Mouse (Mus musculus) right cerebral cortex, postnatal 36 days (tissue): ENCODE measurements around the gene Mb.

Source experiments
- DNase-seq, 2 experiments: peaks; one replicate each; pipeline ENCODE4 v3.0.0; 2022; ENCODE audit warnings: low spot score in 2 of 2, mixed read lengths in 1 of 2

Gene Mb

DNA sequence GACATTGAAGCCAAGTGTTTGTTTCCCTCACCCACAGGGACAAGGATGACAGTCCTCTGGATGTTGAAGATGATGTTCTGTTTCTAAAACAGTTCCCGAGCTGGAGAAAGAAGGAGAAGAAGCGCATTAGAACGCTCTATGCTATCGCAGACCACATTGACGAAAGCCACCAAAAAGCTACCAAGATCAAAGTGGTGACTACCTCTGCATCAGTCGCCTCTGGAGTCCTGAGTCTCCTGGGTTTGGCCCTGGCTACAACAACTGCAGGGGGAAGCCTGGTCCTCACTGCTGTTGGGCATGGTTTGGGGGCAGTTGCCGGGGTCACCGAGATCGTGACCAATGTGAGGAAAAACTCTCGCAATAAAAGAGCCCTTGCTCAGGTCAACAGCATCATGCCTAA, at the start of gene Mb:
Gene Mb, minus strand, starts transcription at position 101 of the 400 bp plus-strand sequence.
- DNase-seq = no peak

GRCm38 (mm10) chr15:77099756-77100155, 49.3 kb upstream of the Mb start:
- DNase-seq = no peak

- no peak for DNase-seq
Observed at GRCm38 (mm10) chr15:77097358-77097757, 46.9 kb upstream of the Mb start.

DNA sequence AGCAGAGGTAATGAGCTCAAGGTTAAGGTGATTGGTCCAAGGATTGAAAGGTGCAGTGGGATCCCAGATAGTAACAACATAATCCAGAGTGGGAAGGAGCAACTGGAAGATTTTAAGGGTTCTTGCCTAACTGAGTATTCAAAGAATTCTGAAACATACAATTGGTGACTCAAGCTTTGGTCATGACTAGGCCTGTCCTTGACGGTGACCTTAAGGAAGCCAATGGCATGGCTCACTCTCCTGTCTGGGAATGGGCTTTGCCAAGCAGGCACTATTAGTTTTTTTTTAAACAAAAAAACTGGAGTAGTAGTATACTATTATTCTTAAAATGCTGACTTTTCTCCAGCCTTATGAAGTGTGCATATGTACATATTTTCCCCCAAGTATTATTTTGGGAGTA, 44.7 kb upstream of the Mb start:
- no peak for DNase-seq

GRCm38 (mm10) chr15:77094431-77094830, 44.0 kb upstream of the Mb start:
- no peak for DNase-seq

DNA sequence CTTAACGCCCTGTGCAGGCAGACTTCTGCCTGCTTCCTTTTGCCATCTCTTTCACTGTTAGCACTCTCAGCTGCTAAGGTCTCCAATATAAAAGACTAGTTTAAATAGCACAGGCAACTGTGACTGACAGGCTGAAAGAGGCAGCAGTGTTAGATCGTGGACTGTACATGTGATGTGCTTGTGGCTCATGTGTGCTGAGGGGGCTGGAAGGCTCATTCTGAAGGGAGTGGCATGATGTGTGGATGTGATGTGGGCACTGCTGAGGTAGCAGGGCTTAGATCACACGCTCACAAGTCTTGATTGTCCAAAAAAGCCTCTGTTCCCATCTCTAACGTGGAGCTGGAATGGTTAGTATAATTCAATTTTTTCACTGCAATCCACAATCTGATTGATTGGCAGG, 40.9 kb upstream of the Mb start:
- peak in 1 of 2 experiments; percentile 65 for DNase-seq

DNA sequence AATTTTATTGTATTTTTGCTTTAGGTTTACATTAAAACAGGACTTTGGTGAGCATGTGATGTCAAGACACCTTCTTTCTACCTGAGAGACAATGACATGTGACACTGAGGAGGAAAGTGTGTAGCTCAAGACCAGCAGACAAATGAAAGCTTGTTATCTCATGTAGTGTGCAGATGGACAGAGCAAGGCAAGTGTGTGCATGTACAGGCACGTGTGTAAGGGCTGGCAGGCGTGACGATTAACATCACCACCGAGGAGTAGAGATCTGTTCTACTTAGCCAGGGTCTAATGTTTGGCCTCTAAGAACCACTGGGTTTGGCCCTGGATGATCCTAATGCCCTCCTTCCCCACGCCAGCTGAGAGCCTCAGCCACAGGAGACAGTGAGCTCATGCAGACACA, 40.1 kb upstream of the Mb start:
- no peak for DNase-seq

GRCm38 (mm10) chr15:77089249-77089648, 38.8 kb upstream of the Mb start:
- no peak for DNase-seq

GRCm38 (mm10) chr15:77086488-77086887, 36.0 kb upstream of the Mb start:
- no peak for DNase-seq

GRCm38 (mm10) chr15:77085818-77086217, 35.3 kb upstream of the Mb start:
- no peak for DNase-seq

DNA sequence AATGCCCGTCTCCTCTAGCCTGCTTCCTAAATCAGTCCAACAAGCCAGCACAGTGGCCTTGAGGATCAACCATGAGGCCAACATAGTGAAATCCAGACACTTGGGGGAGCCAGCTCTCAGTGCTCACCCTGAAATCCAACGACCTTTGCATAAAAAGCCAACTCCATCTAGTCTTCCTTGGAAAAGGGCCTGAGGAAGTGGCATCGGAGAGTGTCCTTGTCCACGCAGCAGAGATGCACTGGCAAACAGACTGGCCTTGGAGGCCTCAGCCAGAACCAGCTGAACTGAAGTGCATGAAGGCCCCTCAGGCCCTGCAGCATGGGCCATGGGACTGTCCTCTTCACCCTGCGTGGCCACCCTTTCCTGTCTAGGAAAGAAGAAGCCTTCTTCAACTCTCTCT, 31.0 kb upstream of the Mb start:
- DNase-seq = no peak

DNA sequence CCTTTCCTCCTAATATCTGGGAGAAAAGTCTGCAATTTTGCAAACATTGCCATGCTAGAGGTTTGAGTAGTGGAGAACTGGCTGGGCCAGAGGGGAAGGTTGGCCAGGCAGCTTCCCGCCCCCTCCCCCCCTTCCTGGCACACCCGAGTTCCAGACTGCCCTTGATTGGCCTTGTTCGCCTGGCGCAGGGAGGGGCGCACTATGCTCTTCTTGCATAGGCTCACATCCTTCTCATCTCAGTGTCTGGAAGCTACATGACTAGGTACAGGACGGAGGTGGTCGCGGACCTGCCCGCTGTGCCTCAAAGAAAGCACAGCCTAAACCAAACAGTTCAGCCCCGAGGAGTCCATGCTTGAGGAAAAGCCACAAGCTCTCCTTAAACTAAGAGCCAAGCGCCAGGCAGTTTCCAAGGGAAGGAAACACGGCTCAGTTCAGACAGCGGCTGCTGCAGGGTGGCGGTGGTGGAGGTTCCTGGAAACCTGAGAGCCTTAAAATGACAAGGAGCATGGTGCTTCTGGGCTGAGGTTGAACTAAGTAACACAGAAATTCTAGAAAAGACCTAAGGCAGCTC, 30.3 kb upstream of the Mb start:
- DNase-seq = no peak

GRCm38 (mm10) chr15:77079890-77080361, 29.5 kb upstream of the Mb start:
- DNase-seq = no peak

DNA sequence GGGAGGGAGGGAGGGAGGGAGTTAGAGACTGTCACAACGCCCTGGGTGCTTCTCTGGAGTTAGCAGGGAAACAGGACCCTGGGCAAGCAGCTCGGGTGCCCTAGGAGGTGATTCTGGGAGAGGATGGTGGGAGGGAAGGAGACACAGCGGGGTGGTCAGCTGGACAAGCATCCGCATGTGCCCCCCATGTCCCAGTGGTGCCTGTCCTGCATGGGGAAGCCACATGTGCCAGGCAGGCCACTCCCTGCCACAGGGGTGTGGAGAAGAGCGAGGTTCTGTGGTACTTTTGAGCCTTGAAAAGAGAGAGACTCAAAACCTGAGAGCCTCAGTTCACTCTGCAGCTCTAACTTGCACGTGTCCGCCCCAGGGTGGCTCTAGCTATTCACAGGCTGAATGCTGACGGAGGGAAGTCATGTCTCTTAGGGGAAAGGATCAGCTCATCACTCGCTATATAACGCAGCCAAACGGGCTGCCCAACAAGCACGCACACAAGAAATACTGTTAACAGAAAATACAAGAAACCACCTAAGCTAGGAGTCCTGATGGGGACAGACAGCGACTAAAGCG, 28.9 kb upstream of the Mb start:
- no peak for DNase-seq

DNA sequence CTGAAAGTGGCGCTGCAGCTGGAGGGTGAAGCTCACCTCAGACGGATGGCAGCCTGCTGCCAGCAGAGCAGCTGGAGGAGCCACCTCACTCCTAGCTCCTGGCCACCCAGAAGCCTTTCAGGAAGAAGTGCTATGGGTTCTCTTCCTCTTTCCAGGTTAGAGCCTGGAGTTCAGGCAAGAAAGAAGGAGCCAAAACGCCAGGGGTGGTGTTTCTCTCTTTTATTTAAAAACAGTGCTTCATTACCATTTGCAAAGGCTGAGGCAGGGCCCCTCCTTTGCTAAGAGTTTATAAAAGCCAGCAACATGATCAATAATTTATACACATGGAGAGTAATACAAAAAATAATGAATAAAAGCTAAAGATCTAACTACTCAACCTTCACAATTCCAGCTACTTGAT, 28.3 kb upstream of the Mb start:
- DNase-seq = no peak

DNA sequence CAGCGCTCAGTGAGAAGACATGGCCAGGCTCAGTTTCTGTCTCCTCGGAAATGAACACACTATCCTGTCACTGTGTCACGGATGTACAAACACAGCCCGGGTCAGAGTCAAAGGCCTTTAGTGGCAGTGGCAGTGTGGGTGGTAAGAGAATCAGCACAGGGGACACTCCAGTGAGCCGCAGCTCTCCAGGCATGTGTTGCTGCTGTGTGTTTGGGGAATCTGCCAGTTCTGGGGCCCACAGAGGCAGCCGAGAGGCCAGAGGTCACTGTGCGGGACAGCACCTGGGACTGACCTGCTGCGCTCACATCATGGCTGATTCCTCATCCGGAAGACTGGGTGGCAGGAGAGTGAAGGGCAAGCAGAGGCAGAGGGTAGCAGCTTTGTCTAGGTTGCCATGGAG, 27.4 kb upstream of the Mb start:
- DNase-seq = no peak

- peak in 1 of 2 experiments; percentile 57 for DNase-seq
Observed at GRCm38 (mm10) chr15:77076523-77076922, 26.1 kb upstream of the Mb start.

- no peak for DNase-seq
Observed at GRCm38 (mm10) chr15:77072556-77073163, 22.2 kb upstream of the Mb start.

DNA sequence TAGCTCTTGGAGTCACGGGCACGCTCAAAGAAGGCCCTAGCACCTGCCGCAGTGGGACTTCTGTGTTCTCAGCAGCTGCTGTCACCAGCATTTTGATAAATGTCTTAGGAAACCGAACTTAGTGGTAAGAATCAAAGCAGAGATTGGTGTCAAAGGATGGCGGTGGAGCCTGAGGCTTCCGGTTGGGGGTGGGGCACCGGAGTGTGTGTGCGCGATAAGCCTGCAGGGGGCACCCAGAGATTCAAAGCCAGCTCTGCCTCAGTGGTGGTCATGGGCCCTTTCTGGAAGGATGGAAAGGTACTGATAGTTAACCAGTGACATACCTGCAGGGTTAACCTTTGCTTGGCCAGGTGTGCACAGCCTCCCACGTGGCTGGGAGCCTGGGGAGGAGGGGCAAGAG, 21.0 kb upstream of the Mb start:
- no peak for DNase-seq

DNA sequence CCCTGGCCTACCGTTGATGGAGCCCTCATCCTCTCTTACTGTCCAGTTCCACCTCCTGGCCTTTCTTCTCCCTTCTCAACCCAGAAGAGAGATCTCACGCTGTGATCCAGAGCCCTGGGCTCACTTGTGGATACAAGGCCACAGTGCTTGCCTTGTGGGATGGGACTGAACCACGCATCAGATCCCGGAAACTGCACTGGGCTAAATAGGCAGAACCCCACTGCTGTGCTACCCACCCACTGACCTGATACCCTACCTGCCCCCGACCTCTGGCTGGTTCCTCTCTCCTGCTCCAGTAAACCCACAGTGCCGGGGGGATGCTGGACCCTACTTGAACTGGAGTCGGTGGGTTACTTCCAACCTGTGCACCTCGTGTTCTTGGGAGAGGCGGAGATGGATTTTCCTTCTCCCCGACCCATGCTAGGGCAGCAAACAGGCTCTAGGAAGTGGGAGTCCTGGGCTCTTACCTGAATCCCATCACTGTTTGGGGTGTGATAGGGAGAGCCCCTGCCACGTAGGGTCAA, 20.3 kb upstream of the Mb start:
- no peak for DNase-seq

- peak in 1 of 2 experiments; percentile 68 for DNase-seq
Observed at GRCm38 (mm10) chr15:77069019-77069418, 18.5 kb upstream of the Mb start.

DNA sequence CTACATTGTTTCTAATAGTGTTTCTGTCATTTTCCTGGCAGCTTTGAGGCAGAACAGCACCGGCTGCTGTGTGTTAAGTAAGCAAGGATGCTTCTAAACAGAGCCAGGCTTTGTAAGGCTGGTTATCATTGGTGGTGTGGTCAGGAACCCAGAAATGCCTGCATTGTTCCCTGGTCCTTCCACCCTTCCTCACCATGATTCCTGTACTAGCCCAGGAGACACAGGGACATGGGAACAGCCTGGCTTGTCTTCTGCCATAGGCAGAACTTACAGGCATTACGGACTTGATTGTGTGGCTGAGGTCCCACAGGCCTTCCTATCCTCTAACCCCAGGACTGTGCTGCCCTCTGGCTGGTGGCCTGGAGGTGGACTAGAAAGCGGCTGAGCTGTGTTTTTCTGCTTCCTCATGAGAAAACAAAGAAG, 18.0 kb upstream of the Mb start:
- no peak for DNase-seq

GRCm38 (mm10) chr15:77066233-77066632, 15.8 kb upstream of the Mb start:
- DNase-seq = peak in 1 of 2 experiments; percentile 49
